Mouse (Mus musculus) frontal cortex, postnatal 25 days (tissue): ENCODE results near the gene Supt6.
A peak's percentile ranks its signal among the peaks of the same experiment; 100 is the strongest.

ENCODE experiments used
- DNase-seq, 2 experiments: peaks; one replicate each; pipeline ENCODE4 v3.0.0; 2022; ENCODE audit warnings: low spot score in 2 of 2

The Supt6 gene

GRCm38 (mm10) chr11:78167257-78167959 is 78.4 kb downstream of the Supt6 start:
- DNase-seq: no peak

DNA sequence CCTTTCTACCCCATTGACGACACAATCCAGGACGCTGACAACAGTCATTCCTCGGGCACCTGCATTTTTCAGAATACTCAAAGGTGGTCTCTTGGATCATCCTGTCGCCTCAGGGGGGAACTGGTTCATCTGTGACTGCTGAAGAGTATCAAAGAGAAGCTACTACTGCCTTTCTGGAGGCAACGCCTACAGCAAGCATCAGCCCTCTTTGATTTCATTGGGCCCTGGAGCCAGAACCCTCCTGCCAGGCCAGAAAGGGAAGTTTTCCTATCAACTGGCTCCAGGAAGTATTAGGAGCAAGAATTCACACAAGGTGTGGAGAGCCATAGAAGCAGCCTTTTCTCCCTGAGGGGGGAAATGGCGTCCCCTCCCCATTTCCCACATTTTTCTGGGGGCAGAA is 79.1 kb downstream of the Supt6 start:
- DNase-seq: no peak

- no peak for DNase-seq
Measured at GRCm38 (mm10) chr11:78166161-78166560, 79.6 kb downstream of the Supt6 start.

DNA sequence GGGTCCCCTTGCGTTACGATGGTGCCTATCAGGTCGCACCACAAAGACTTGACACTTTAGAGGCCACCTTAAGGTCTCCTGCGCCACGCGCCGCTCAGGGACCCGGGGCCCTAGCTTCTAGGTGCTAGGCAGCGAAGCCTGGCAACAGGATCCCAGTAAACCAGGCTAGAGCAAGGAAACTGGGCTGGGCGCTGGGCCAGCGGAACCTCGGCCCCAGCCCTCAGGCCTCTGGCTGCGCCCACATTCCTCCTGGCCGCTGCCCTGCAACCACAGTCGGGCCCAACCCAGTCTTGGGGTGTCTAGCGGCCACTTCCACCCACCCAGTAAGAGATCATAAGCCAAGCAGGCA is 80.1 kb downstream of the Supt6 start:
- DNase-seq: no peak

GRCm38 (mm10) chr11:78164924-78165760 is 80.6 kb downstream of the Supt6 start, which contains the start of gene Traf4:
TSS of gene Traf4 (minus strand) at chr11:78165589.
- DNase-seq: no peak

DNA sequence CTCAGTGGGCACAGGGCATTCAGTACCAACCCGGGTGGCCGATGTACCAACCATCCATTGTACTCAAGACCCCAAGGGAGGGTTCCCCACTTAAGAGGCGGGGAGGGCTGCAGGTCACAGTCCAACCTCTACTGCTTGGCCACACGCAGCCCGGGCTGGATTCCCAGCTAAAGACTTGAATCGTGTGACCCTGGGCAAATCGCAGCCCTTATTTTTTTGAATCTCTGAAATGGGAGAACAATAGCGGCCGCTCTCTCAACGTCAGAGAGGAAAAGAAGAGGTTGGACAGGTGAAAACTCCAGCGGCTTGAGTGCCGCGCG is 81.2 kb downstream of the Supt6 start:
- DNase-seq: no peak

DNA sequence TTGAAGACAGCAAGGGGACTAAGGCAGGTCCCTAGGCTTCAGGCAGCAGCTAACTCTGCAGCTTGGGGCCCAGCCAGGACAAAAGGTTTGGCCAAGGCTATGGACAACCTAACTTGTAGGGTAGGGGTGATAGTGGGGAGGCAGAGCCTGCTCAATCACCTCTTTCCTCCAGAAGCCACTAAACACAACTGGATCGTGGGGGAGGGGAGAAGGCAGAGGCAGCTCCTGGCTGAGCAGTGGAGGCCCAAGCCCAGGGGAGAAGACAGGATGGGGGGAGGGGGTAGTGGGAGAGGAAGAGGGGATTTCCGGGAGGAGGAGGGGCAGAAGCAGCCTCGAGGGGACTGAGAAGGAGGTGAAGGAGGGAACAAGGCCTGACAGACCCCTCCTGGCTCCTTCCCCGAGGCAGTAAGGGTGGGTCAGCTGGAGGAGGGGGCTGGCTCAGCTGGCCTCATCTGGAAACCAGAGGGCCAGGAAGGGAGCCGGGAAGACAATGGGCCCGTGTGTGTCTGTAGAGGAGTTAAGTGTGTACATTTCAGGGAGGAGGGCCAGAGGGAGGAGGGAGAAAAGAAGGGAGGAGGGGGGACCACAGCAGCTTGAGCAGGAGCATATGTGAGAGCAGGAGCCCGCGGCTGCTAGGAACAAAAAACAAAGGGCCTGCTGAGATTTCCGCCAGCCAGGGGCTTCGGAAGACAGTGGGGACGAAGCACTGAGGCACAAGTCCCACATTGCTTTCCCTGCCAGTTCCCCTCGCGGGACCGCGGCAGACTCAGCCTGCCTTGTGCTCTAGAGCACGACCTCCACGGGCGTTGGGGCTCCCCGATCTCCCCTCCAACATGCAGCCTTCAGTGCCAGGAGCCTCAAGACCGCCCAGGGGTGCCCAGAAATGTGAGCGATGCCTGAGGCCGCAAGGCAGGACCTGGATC is 81.8 kb downstream of the Supt6 start:
- DNase-seq: no peak

DNA sequence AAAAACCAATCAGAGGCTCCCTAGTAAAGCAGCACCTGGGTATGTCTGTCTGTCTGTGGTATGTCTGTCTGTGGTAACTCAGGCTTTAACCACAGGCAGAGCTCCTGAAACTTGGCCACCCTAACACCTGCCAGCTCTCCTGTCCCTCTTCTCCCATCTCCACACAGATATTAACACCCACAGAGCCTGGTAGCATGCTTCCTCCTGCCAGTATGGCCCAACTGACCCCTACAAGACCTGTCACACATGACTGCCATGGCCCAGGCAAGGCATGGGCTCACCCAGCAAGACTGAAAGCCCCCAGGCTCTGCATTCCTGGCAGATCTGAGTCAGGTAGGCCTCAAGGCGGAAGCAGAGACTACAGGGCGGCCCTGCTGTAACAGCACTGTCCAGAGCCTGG is 82.7 kb downstream of the Supt6 start:
- DNase-seq: no peak

DNA sequence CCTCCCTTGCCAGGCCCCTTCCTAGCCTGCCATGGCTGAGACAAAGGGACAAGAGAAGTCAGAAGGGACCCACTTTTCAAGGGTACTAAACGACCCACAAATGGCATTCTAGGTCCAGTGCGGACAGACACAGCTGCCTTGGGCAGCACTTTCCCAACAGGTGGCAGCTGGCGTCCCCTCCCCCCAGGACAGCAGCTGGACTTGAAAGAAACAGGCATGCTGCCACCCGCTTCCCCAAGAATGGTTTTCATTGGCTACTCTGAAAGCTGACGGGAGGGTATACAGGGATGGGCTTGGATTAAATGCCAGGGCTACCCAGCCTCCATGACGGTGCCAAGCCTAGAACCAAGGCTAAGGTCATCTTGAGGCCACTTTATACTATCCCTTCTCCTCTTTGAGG is 83.3 kb downstream of the Supt6 start:
- no peak for DNase-seq

GRCm38 (mm10) chr11:78161968-78162367 is 83.8 kb downstream of the Supt6 start:
- DNase-seq: no peak

DNA sequence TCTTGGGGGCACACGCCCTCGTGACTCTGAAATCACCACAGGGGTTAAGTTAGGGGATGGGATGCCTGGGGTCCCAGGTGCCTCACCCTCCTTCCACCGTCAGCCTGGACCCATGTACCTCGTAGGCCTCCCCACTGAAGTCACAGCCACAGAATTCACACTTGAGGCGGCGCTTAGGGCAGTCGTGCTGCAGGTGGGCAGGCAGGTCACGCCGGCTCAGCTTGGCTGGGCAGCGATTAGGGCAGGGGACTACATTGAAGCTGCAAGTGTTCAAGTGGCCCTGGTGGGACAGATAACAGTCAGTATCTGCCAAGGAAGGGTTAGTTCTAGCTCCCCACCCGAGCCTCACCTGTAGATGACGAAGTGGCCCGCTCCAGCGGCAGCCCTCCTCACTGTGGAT is 84.6 kb downstream of the Supt6 start:
- DNase-seq: no peak

- no peak for DNase-seq
Measured at GRCm38 (mm10) chr11:78160675-78161074, 85.1 kb downstream of the Supt6 start.

GRCm38 (mm10) chr11:78160171-78160570 is 85.6 kb downstream of the Supt6 start:
- no peak for DNase-seq

DNA sequence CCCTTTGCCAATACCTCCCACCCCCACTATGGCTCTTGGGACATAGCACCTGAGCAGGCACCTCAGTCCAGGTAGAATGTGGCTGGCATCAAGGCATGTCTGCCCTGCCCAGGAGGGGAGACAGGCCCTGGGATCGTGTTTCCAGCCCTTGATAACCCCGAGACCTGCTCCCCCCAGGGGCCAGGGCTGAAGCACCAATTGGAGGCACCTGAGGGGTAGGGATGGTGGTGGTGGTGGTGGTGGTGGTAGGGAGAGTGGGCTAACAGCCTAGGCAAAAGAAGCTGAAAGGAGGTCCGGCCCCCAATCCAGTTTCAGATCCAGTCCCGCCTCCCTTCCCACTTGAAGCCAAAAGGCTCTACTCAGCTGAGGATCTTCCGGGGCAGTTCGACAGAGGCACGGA is 86.2 kb downstream of the Supt6 start:
- DNase-seq: no peak

GRCm38 (mm10) chr11:78159096-78159495 is 86.7 kb downstream of the Supt6 start:
- peak in 1 of 2 experiments; percentile 76 for DNase-seq
